Comparison of ENCODE assay signal across 8 mouse cellular contexts in the genomic region with DNA sequence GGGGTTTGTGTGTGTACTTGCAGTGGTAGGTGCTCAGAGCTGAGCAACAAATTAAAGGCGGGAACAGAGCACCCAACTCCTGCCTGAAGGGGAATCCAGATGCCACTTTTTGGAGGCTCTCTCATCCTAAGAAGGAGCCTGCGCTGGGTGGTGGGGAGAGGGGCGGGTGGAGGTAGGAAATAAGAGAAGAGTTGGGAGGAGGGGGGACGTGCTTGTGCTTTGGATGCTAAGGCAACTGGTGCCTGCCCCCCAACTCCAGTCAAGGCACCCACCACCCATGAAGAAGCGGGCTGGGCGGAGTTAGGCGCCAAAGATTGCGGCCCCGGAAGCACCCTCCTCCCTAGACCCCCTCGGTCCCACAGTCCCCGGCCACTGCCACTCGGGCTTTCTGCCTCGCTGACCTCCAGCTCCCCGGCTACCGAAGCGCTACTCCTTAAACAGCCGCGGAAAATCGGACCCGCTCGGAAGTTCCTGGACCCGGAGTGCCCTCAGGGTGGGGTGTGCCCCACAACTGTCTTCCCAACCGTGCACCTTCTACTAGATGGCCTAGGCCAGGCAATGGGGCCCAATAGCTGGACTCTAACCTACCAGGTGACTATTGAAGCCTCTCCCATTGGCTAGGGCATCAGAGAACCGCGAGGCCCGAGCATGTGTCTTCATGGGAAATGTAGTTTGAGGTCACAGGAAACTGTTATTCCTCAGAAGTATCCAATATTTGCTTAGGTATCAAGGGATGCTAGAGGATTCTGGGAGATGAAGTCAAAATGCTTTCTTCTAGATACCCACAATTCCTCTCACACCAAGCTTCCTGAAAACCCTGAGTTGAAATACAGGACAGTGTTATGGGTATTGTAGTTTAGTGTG. TPM values are rescaled to one million over a fixed set of nuclear protein-coding genes. Genes with fewer than 3 reads are reported as not detected.
DNase-seq lines count a peak whose midpoint lies in the region; ATAC-seq lines count a peak whose summit lies in the region.

A gene (minus strand): TSS at position 560 of the 864 bp plus-strand sequence.

- 0 out of 4 replicates have a peak, but pooled peaks cover 0 to 3% of the 10 kb centered on the region in 2 experiments for H3K4me1 ChIP-seq in heart, embryonic 14.5 days (ENCODE audit: control insufficient read depth in 2 of 2, insufficient read depth in 2 of 2, low read length in 2 of 2)
- H3K4me1 ChIP-seq in liver, embryonic 13.5 days (replicated peaks), result no peaks in the 10 kb centered on the region
- no peaks in the 10 kb centered on the region for H3K4me1 ChIP-seq in stomach, embryonic 16.5 days (ENCODE audit: control insufficient read depth, insufficient read depth, low read length)

- WGBS in heart, embryonic 14.5 days, result 14% methylated on average over 16 of the region's 26 CpGs
- WGBS in liver, embryonic 13.5 days (ENCODE audit: insufficient replicate concordance), result 13% methylated on average over 25 of the region's 26 CpGs
- WGBS in stomach, embryonic 16.5 days, result 13% methylated on average over 19 of the region's 26 CpGs

- no peaks in the 10 kb centered on the region for H3K27me3 ChIP-seq in heart, embryonic 14.5 days (ENCODE audit: control insufficient read depth, insufficient read depth, low read length)
- H3K27me3 ChIP-seq in liver, embryonic 13.5 days, result no peaks in the 10 kb centered on the region
- H3K27me3 ChIP-seq in stomach, embryonic 16.5 days (ENCODE audit: control insufficient read depth, insufficient read depth, low read length), result peaks cover 3% of the 10 kb centered on the region; the same call in 1 of the 2 replicates

- H3K9me3 ChIP-seq in heart, embryonic 14.5 days (ENCODE audit: control insufficient read depth, low read length), result no peaks in the 10 kb centered on the region
- H3K9me3 ChIP-seq in liver, embryonic 13.5 days (replicated peaks), result no peaks in the 10 kb centered on the region
- H3K9me3 ChIP-seq in stomach, embryonic 16.5 days (replicated peaks; ENCODE audit: control insufficient read depth, low read length), result no peaks in the 10 kb centered on the region

- H3K9ac ChIP-seq in heart, embryonic 14.5 days (ENCODE audit: low read length), result peak within 1 kb of the TSS; percentile 77
- peak within 1 kb of the TSS; percentile 73 for H3K9ac ChIP-seq in liver, embryonic 13.5 days
- H3K9ac ChIP-seq in stomach, embryonic 16.5 days (ENCODE audit: low read length), result peak within 1 kb of the TSS; percentile 80

- peak within 1 kb of the TSS; percentile 60 to 79 for H3K4me3 ChIP-seq in heart, embryonic 14.5 days (ENCODE audit: control insufficient read depth in 1 of 2, insufficient read depth in 1 of 2, low read depth in 1 of 2, low read length in 2 of 2)
- H3K4me3 ChIP-seq in liver, embryonic 13.5 days (replicated peaks), result peak within 1 kb of the TSS; percentile 68
- H3K4me3 ChIP-seq in stomach, embryonic 16.5 days (replicated peaks; ENCODE audit: low read length), result peak within 1 kb of the TSS; percentile 60

- peak within 1 kb of the TSS; percentile 57 to 61; a peak in 3 of 4 replicates for H3K27ac ChIP-seq in heart, embryonic 14.5 days (replicated peaks in 1 of 2; ENCODE audit: control insufficient read depth in 1 of 2, insufficient read depth in 1 of 2, low read depth in 2 of 2, low read length in 2 of 2)
- H3K27ac ChIP-seq in liver, embryonic 13.5 days, result peak within 1 kb of the TSS; percentile 64
- peak within 1 kb of the TSS; percentile 67 for H3K27ac ChIP-seq in stomach, embryonic 16.5 days (ENCODE audit: low read length)

- peak within 1 kb of the TSS; percentile 65 for H3K4me2 ChIP-seq in heart, embryonic 14.5 days (ENCODE audit: low read length)
- peak within 1 kb of the TSS; percentile 63 for H3K4me2 ChIP-seq in liver, embryonic 13.5 days
- peak within 1 kb of the TSS; percentile 54 for H3K4me2 ChIP-seq in stomach, embryonic 16.5 days (ENCODE audit: low read depth, low read length)

- DNase-seq in c-Kit-negative CD71-positive TER-119-positive erythroid progenitor cells, embryonic 14.5 days (ENCODE audit: low read depth, low spot score), result peak; percentile 30
- peak; percentile 79 for DNase-seq in fibroblast of lung, adult 2 months (ENCODE audit: low read depth)
- DNase-seq in kidney, postnatal 14 days, result peak; percentile 89
- DNase-seq in liver, embryonic 13.5 days, result peak; percentile 68
- DNase-seq in neural tube, embryonic 10.5 days (ENCODE audit: extremely low spot score, low spot score), result peak; percentile 71

- H3K36me3 ChIP-seq in heart, embryonic 14.5 days (ENCODE audit: control insufficient read depth, insufficient read depth, low read length), result no peaks in the 10 kb centered on the region
- H3K36me3 ChIP-seq in liver, embryonic 13.5 days, result no peaks in the 10 kb centered on the region
- no peaks in the 10 kb centered on the region for H3K36me3 ChIP-seq in stomach, embryonic 16.5 days (ENCODE audit: control insufficient read depth, insufficient read depth, low read length)

- ATAC-seq in CD4-positive, CD25-positive, alpha-beta regulatory T cell, adult 4 months, result peak; percentile 99
- ATAC-seq in heart, embryonic 14.5 days (ENCODE audit: insufficient number of reproducible peaks, insufficient read depth, low FRiP score, low read depth), result peak; percentile 100
- ATAC-seq in liver, embryonic 13.5 days (ENCODE audit: low read depth), result peak; percentile 100
- ATAC-seq in stomach, embryonic 16.5 days (ENCODE audit: insufficient read depth, low FRiP score), result peak; percentile 100

RNA-seq across cellular contexts. Expression of the gene that starts here (rescaled TPM):
- 10 to 100 TPM; 10.3 to 14.2 TPM for polyA plus RNA-seq in CD4-positive, CD25-positive, alpha-beta regulatory T cell, adult 4 months (2017; shearing (Covaris generic))
- polyA plus RNA-seq in heart, embryonic 14.5 days (2014; fragmentation: Nextera tagmentation; extraction: Ambion mirVana), result 5.8 and 5.9 TPM in 2 replicates
- polyA plus RNA-seq in liver, embryonic 13.5 days (2015; fragmentation: Nextera tagmentation; extraction: Ambion mirVana), result 3.9 and 4.2 TPM in 2 replicates
- polyA plus RNA-seq in stomach, embryonic 16.5 days (2015; fragmentation: Nextera tagmentation; extraction: Ambion mirVana), result 8.1 and 8.7 TPM in 2 replicates

Comparison
In these comparisons a context has a peak if more than half of its experiments do, and no peak if none do; other contexts are left out.
1. Peak in every context shown above with its lines: DNase-seq, ATAC-seq, H3K4me3 ChIP-seq and H3K27ac ChIP-seq.
2. DNase-seq: peak in every context shown above with its lines; median percentile 89 in kidney, postnatal 14 days; 79 in fibroblast of lung, adult 2 months; 71 in neural tube, embryonic 10.5 days; 68 in liver, embryonic 13.5 days; 30 in c-Kit-negative CD71-positive TER-119-positive erythroid progenitor cells, embryonic 14.5 days.